Mouse (Mus musculus) heart, adult 2 months (tissue): Measurements from ENCODE around the gene Map3k3.
A peak's percentile ranks its signal among the peaks of the same experiment; 100 is the strongest.

Experiments used
- CTCF ChIP-seq: fragments of 200-600 bp; IDR thresholded peaks from 2 replicates; pipeline ENCODE4 v1.8.1; 2022; ENCODE audit warnings: antibody characterized with exemption, mild to moderate bottlenecking, moderate library complexity
- EP300 ChIP-seq: fragments of 200-500 bp; IDR thresholded peaks from 2 replicates; pipeline ENCODE4 v1.6.1; 2011; ENCODE audit warnings: low read depth, low read length, control low read depth; ENCODE audit not compliant: insufficient read depth
- POLR2A ChIP-seq: fragments of 200-500 bp; IDR thresholded peaks from 2 replicates; pipeline ENCODE4 v1.6.1; 2011; ENCODE audit warnings: mild to moderate bottlenecking, low read depth, low read length, control low read depth; ENCODE audit not compliant: insufficient read depth

- TF ChIP-seq CTCF: no peak
- peak; percentile 20; the same call in 1 of the 2 replicates for TF ChIP-seq POLR2A
- TF ChIP-seq EP300: 0 out of 2 replicates have a peak, but pooled peaks have one; percentile 23
Observed at GRCm38 (mm10) chr11:106163546-106163945, 79.1 kb downstream of the Map3k3 start.
